Mouse (Mus musculus): ENCODE measurements around the gene Krt34. TPM values are rescaled to one million over a fixed set of nuclear protein-coding genes. Genes with fewer than 3 reads are reported as not detected.
A peak's percentile ranks its signal among the peaks of the same experiment; 100 is the strongest.

Krt34 gene
- total RNA-seq, 1 experiment: not detected

DNA sequence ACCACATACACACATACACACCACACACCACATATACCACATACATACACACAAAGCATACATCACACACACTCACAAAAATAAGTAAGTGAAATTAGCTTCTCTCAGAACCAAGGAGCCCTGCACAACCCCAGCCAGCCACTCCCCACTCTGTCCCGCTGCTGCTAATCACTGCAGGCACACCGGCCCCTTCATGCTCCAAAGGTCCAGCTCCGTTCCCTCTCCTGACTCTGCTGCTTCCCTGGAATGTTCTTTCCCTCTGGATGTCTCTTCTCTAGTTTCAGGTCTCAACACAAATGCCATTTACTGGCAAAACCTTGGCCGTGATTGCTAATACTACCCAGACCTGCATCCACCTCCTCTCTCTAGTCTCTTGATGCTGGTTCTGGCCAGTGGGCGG is 30.7 kb downstream of the Krt34 start:
- H3K9me3 ChIP-seq (ENCODE audit: control insufficient read depth, insufficient read depth, low read depth, low read length): no peaks in the 10 kb centered on the region
- no peak for TF ChIP-seq CHD2 (IDR thresholded peaks at IDR 0.05; ENCODE audit: low read depth, low read length)
- TF ChIP-seq ZC3H11A (IDR thresholded peaks at IDR 0.05; ENCODE audit: borderline replicate concordance, low read depth, low read length): no peak
- no peak for TF ChIP-seq MAFK (IDR thresholded peaks at IDR 0.05; ENCODE audit: insufficient read depth, low read depth, low read length)
- no peak for TF ChIP-seq ZNF384 (IDR thresholded peaks at IDR 0.05; ENCODE audit: low read depth, low read length)
- no peak for TF ChIP-seq HCFC1 (IDR thresholded peaks at IDR 0.05; ENCODE audit: borderline replicate concordance, insufficient read depth, low read length)
- no peaks in the 10 kb centered on the region for H3K36me3 ChIP-seq (ENCODE audit: control insufficient read depth, insufficient read depth, low read length, poor library complexity, severe bottlenecking)
- H3K9ac ChIP-seq (ENCODE audit: insufficient read depth, low read depth, low read length, poor library complexity, severe bottlenecking): no peak overlapping the region
- DNase-seq (ENCODE audit: low read depth, low spot score): no peak
- no peak overlapping the region for H3K4me3 ChIP-seq (ENCODE audit: insufficient read depth in 1 of 2, low read depth in 1 of 2, low read length in 2 of 2, poor library complexity in 1 of 2, severe bottlenecking in 1 of 2)
- no peak overlapping the region for H3K27ac ChIP-seq (ENCODE audit: insufficient read depth, low read depth, low read length, poor library complexity, severe bottlenecking)
- H3K4me1 ChIP-seq (ENCODE audit: control insufficient read depth in 2 of 2, insufficient read depth in 2 of 2, low read length in 2 of 2, poor library complexity in 1 of 2): no peaks in the 10 kb centered on the region
- in situ Hi-C loops (cut with MboI; ENCODE audit: low sequenced_read_pairs in 2 of 2, unreplicated experiment in 2 of 2): no loop called here

DNA sequence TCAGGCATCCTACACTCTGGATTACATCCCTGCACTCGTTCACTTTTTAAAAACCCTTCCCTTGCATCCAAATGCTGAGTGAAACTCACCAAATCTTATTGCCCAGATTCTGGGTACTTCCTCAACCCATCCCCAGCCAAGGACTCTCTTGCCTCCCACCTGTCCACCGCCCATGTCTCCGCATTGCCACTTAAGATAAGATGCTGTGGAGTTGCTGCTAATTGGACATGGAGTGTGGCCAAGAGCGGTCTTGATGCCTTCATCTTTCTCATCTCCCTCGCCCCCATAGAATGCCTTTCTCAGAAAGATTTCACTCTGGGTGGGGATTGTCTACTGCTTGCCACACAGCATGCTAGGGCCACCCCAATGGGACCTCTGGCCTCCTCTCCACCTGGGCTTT is 33.0 kb downstream of the Krt34 start:
- Histone ChIP-seq H3K27ac (ENCODE audit: insufficient read depth, low read depth, low read length, poor library complexity, severe bottlenecking) (no peak overlapping the region; the same call in 1 of the 2 replicates), H3K4me3 (ENCODE audit: insufficient read depth in 1 of 2, low read depth in 1 of 2, low read length in 2 of 2, poor library complexity in 1 of 2, severe bottlenecking in 1 of 2) (no peak overlapping the region), H3K36me3 (ENCODE audit: control insufficient read depth, insufficient read depth, low read length, poor library complexity, severe bottlenecking) (no peaks in the 10 kb centered on the region), H3K4me1 (ENCODE audit: control insufficient read depth in 2 of 2, insufficient read depth in 2 of 2, low read length in 2 of 2, poor library complexity in 1 of 2) (no peaks in the 10 kb centered on the region), H3K9ac (ENCODE audit: insufficient read depth, low read depth, low read length, poor library complexity, severe bottlenecking) (no peak overlapping the region), H3K9me3 (ENCODE audit: control insufficient read depth, insufficient read depth, low read depth, low read length) (no peaks in the 10 kb centered on the region)
- no peak for DNase-seq (ENCODE audit: low read depth, low spot score)
- TF ChIP-seq CHD2 (IDR thresholded peaks at IDR 0.05; ENCODE audit: low read depth, low read length): no peak
- TF ChIP-seq MAFK (IDR thresholded peaks at IDR 0.05; ENCODE audit: insufficient read depth, low read depth, low read length): no peak
- no peak for TF ChIP-seq ZNF384 (IDR thresholded peaks at IDR 0.05; ENCODE audit: low read depth, low read length)
- no peak for TF ChIP-seq ZC3H11A (IDR thresholded peaks at IDR 0.05; ENCODE audit: borderline replicate concordance, low read depth, low read length)
- TF ChIP-seq HCFC1 (IDR thresholded peaks at IDR 0.05; ENCODE audit: borderline replicate concordance, insufficient read depth, low read length): no peak
- in situ Hi-C loops (cut with MboI; ENCODE audit: low sequenced_read_pairs in 2 of 2, unreplicated experiment in 2 of 2): no loop called here

DNA sequence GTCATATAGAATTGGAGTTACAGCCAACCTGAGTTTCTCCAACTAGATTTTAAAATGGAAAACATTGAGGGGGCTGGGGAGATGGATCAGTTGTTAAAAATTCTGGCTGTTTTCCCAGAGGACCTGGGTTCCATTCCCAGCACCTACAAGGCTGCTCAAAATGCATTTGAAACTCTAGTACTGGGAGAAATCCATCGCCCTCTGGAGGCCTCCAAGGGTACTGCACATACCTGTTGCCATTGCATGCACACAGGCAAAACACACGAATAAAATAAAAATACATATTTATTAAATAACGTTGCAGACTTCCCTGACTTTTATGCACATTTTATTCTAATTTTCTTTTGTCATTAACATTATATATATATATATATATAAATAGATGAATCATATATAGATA is 34.7 kb downstream of the Krt34 start:
- Histone ChIP-seq H3K36me3 (ENCODE audit: control insufficient read depth, insufficient read depth, low read length, poor library complexity, severe bottlenecking) (no peaks in the 10 kb centered on the region), H3K9me3 (ENCODE audit: control insufficient read depth, insufficient read depth, low read depth, low read length) (no peaks in the 10 kb centered on the region), H3K4me1 (ENCODE audit: control insufficient read depth in 2 of 2, insufficient read depth in 2 of 2, low read length in 2 of 2, poor library complexity in 1 of 2) (no peaks in the 10 kb centered on the region), H3K27ac (ENCODE audit: insufficient read depth, low read depth, low read length, poor library complexity, severe bottlenecking) (no peak overlapping the region), H3K9ac (ENCODE audit: insufficient read depth, low read depth, low read length, poor library complexity, severe bottlenecking) (no peak overlapping the region), H3K4me3 (ENCODE audit: insufficient read depth in 1 of 2, low read depth in 1 of 2, low read length in 2 of 2, poor library complexity in 1 of 2, severe bottlenecking in 1 of 2) (no peak overlapping the region)
- in situ Hi-C loops (cut with MboI; ENCODE audit: low sequenced_read_pairs in 2 of 2, unreplicated experiment in 2 of 2): no loop called here
- no peak for TF ChIP-seq ZC3H11A (IDR thresholded peaks at IDR 0.05; ENCODE audit: borderline replicate concordance, low read depth, low read length)
- no peak for TF ChIP-seq ZNF384 (IDR thresholded peaks at IDR 0.05; ENCODE audit: low read depth, low read length)
- TF ChIP-seq MAFK (IDR thresholded peaks at IDR 0.05; ENCODE audit: insufficient read depth, low read depth, low read length): no peak
- TF ChIP-seq CHD2 (IDR thresholded peaks at IDR 0.05; ENCODE audit: low read depth, low read length): no peak
- TF ChIP-seq HCFC1 (IDR thresholded peaks at IDR 0.05; ENCODE audit: borderline replicate concordance, insufficient read depth, low read length): no peak
- DNase-seq (ENCODE audit: low read depth, low spot score): peak; percentile 33

DNA sequence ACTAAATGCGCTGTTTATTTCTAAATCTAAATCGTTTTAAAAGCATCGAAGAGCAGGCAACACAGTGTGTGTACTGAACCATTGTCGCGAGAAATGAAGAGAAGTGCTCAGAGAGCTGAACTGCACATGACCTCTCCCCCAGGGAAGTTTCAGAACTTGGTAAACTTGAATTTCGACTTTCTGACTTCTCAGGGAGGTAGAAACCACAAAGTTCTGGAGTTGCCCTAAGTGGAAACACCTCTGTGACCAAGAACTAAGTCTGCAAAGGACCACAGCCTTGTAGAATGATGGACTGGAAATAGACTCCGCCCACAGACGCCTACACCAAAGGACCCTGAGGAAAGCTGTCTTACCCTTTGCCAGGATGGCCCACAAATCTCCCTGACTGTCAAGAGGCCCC is 35.4 kb downstream of the Krt34 start:
- Histone ChIP-seq H3K36me3 (ENCODE audit: control insufficient read depth, insufficient read depth, low read length, poor library complexity, severe bottlenecking) (no peaks in the 10 kb centered on the region), H3K4me3 (ENCODE audit: insufficient read depth in 1 of 2, low read depth in 1 of 2, low read length in 2 of 2, poor library complexity in 1 of 2, severe bottlenecking in 1 of 2) (no peak overlapping the region), H3K9me3 (ENCODE audit: control insufficient read depth, insufficient read depth, low read depth, low read length) (no peaks in the 10 kb centered on the region), H3K27ac (ENCODE audit: insufficient read depth, low read depth, low read length, poor library complexity, severe bottlenecking) (no peak overlapping the region), H3K4me1 (ENCODE audit: control insufficient read depth in 2 of 2, insufficient read depth in 2 of 2, low read length in 2 of 2, poor library complexity in 1 of 2) (no peaks in the 10 kb centered on the region), H3K9ac (ENCODE audit: insufficient read depth, low read depth, low read length, poor library complexity, severe bottlenecking) (no peak overlapping the region)
- DNase-seq (ENCODE audit: low read depth, low spot score): no peak
- in situ Hi-C loops (cut with MboI; ENCODE audit: low sequenced_read_pairs in 2 of 2, unreplicated experiment in 2 of 2): no loop called here
- TF ChIP-seq HCFC1 (IDR thresholded peaks at IDR 0.05; ENCODE audit: borderline replicate concordance, insufficient read depth, low read length): no peak
- TF ChIP-seq MAFK (IDR thresholded peaks at IDR 0.05; ENCODE audit: insufficient read depth, low read depth, low read length): no peak
- no peak for TF ChIP-seq ZC3H11A (IDR thresholded peaks at IDR 0.05; ENCODE audit: borderline replicate concordance, low read depth, low read length)
- no peak for TF ChIP-seq CHD2 (IDR thresholded peaks at IDR 0.05; ENCODE audit: low read depth, low read length)
- no peak for TF ChIP-seq ZNF384 (IDR thresholded peaks at IDR 0.05; ENCODE audit: low read depth, low read length)

DNA sequence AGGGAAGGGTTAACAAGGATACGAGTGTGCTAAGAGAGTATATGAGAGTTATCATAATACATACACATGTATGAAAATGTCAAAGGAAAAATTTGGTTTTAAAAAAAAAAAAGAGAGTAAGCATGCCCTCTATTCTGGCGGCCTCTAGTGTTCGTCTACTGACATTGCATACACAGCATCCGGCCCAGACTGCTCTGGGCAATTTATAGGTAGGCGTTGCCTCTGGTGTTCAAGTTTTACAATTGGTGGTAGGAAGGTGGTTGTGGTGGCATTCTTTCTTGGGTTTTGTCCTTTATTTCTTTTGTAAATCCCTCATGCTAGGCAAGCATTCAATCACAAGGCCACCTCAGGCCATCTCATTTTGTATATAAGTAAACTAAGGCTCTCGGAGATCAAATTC is 36.5 kb downstream of the Krt34 start:
- in situ Hi-C loops (cut with MboI; ENCODE audit: low sequenced_read_pairs in 2 of 2, unreplicated experiment in 2 of 2): no loop called here
- H3K27ac ChIP-seq (ENCODE audit: insufficient read depth, low read depth, low read length, poor library complexity, severe bottlenecking): no peak overlapping the region
- no peak overlapping the region for H3K4me3 ChIP-seq (ENCODE audit: insufficient read depth in 1 of 2, low read depth in 1 of 2, low read length in 2 of 2, poor library complexity in 1 of 2, severe bottlenecking in 1 of 2)
- peak; percentile 40 for DNase-seq (ENCODE audit: low read depth, low spot score)
- H3K9ac ChIP-seq (ENCODE audit: insufficient read depth, low read depth, low read length, poor library complexity, severe bottlenecking): no peak overlapping the region
- no peaks in the 10 kb centered on the region for H3K36me3 ChIP-seq (ENCODE audit: control insufficient read depth, insufficient read depth, low read length, poor library complexity, severe bottlenecking)
- H3K4me1 ChIP-seq (ENCODE audit: control insufficient read depth in 2 of 2, insufficient read depth in 2 of 2, low read length in 2 of 2, poor library complexity in 1 of 2): no peaks in the 10 kb centered on the region
- H3K9me3 ChIP-seq (ENCODE audit: control insufficient read depth, insufficient read depth, low read depth, low read length): no peaks in the 10 kb centered on the region
- TF ChIP-seq MAFK (IDR thresholded peaks at IDR 0.05; ENCODE audit: insufficient read depth, low read depth, low read length) (0 out of 2 replicates have a peak, but pooled peaks have one; percentile 29), ZC3H11A (IDR thresholded peaks at IDR 0.05; ENCODE audit: borderline replicate concordance, low read depth, low read length) (peak; percentile 62; the same call in 1 of the 2 replicates), CHD2 (IDR thresholded peaks at IDR 0.05; ENCODE audit: low read depth, low read length) (no peak), HCFC1 (IDR thresholded peaks at IDR 0.05; ENCODE audit: borderline replicate concordance, insufficient read depth, low read length) (no peak), ZNF384 (IDR thresholded peaks at IDR 0.05; ENCODE audit: low read depth, low read length) (peak; percentile 97)

Measured in ES-E14 (cell line).